Mouse (Mus musculus) olfactory bulb, adult 2 months (tissue): ENCODE results near the gene Slit3.

Source experiments
- CTCF ChIP-seq: fragments of 200-500 bp; IDR thresholded peaks from 2 replicates; pipeline ENCODE4 v1.5.1; 2012; ENCODE audit warnings: low read depth, mild to moderate bottlenecking, low read length, moderate library complexity; ENCODE audit not compliant: insufficient read depth
- POLR2A ChIP-seq: fragments of 200-500 bp; IDR thresholded peaks from 2 replicates; pipeline ENCODE4 v1.6.1; 2012; ENCODE audit warnings: mild to moderate bottlenecking, low read depth, low read length, moderate library complexity; ENCODE audit not compliant: insufficient read depth

- TF ChIP-seq CTCF (no peak), POLR2A (no peak)
Measured at GRCm38 (mm10) chr11:35124489-35125107, 3.6 kb downstream of the Slit3 start.
